Mouse (Mus musculus) T-cell, adult 2 months (primary cell): ENCODE results near the gene Cox5b.
"Not testable (repeated sequence)": the region's sequence is repeated elsewhere in the genome, so short reads cannot be mapped to it uniquely, and the experiment has no call there.

Experiments used
- DNase-seq: peaks from one replicate; pipeline ENCODE4 v3.0.0; 2022; ENCODE audit warnings: low spot score

The Cox5b gene

GRCm38 (mm10) chr1:36691271-36692155 lies at the start of gene Cox5b:
Gene Cox5b (plus strand): TSS chr1:36691449.
- peak; percentile 96 for DNase-seq

- no peak for DNase-seq
Measured at GRCm38 (mm10) chr1:36643957-36644614, 47.2 kb upstream of the Cox5b start.

- no peak for DNase-seq
Measured at GRCm38 (mm10) chr1:36644615-36645007, 46.6 kb upstream of the Cox5b start.

- no peak for DNase-seq
Measured at GRCm38 (mm10) chr1:36646285-36646684, 45.0 kb upstream of the Cox5b start.

- DNase-seq: no peak
Measured at GRCm38 (mm10) chr1:36647631-36648030, 43.6 kb upstream of the Cox5b start.

- no peak for DNase-seq
Measured at GRCm38 (mm10) chr1:36655039-36655438, 36.2 kb upstream of the Cox5b start.

- no peak for DNase-seq
Measured at GRCm38 (mm10) chr1:36656233-36656632, 35.0 kb upstream of the Cox5b start.

- peak; percentile 10 for DNase-seq
Measured at GRCm38 (mm10) chr1:36657658-36658415, 33.4 kb upstream of the Cox5b start.

GRCm38 (mm10) chr1:36658621-36659399 lies 32.4 kb upstream of the Cox5b start:
- no peak for DNase-seq

GRCm38 (mm10) chr1:36664457-36664856 lies 26.8 kb upstream of the Cox5b start:
- DNase-seq: no peak

- no peak for DNase-seq
Measured at GRCm38 (mm10) chr1:36665165-36665723, 26.0 kb upstream of the Cox5b start.

- DNase-seq: no peak
Measured at GRCm38 (mm10) chr1:36665934-36666333, 25.3 kb upstream of the Cox5b start.

- not testable (repeated sequence) for DNase-seq
Measured at GRCm38 (mm10) chr1:36668007-36668406, 23.2 kb upstream of the Cox5b start.

GRCm38 (mm10) chr1:36670256-36670655 lies 21.0 kb upstream of the Cox5b start:
- no peak for DNase-seq

GRCm38 (mm10) chr1:36671260-36671659 lies 20.0 kb upstream of the Cox5b start:
- no peak for DNase-seq

- DNase-seq: no peak
Measured at GRCm38 (mm10) chr1:36672648-36673350, 18.4 kb upstream of the Cox5b start.

GRCm38 (mm10) chr1:36674936-36675335 lies 16.3 kb upstream of the Cox5b start:
- DNase-seq: no peak

GRCm38 (mm10) chr1:36680893-36681292 lies 10.4 kb upstream of the Cox5b start:
- DNase-seq: no peak

- DNase-seq: no peak
Measured at GRCm38 (mm10) chr1:36682620-36683355, 8.5 kb upstream of the Cox5b start, which contains the start of gene Fam178b. Gene Fam178b (minus strand): TSS chr1:36683183.
